Mouse (Mus musculus) intestine, postnatal 0 days (tissue): ENCODE results near the gene Spint4. TPM values are rescaled to one million over a fixed set of nuclear protein-coding genes. Genes with fewer than 3 reads are reported as not detected.

Experiments used
- ATAC-seq: fragments of 200-750 bp; cut with Nextera tagmentation; 2 replicates; pipeline ENCODE4 v1.8.0; 2017; ENCODE audit warnings: mild to moderate bottlenecking, moderate TSS enrichment, moderate library complexity
- H3K27ac ChIP-seq: fragments of 300-500 bp; sonication (generic); 2 replicates; pipeline ENCODE4 v1.5.1; 2014; ENCODE audit warnings: mild to moderate bottlenecking, low read depth, low read length, moderate library complexity
- H3K27me3 ChIP-seq: fragments of 300-500 bp; sonication (generic); replicated peaks from 2 replicates; pipeline ENCODE4 v1.6.1; 2014; ENCODE audit warnings: low read length, mixed read lengths; ENCODE audit not compliant: control insufficient read depth, insufficient read depth
- H3K36me3 ChIP-seq: fragments of 300-500 bp; sonication (generic); 2 replicates; pipeline ENCODE4 v1.6.1; 2014; ENCODE audit warnings: mild to moderate bottlenecking, moderate library complexity; ENCODE audit not compliant: control insufficient read depth, insufficient read depth
- H3K4me1 ChIP-seq: fragments of 300-500 bp; sonication (generic); replicated peaks from 2 replicates; pipeline ENCODE4 v1.6.1; 2014; ENCODE audit warnings: antibody characterized with exemption, low read length, mixed read lengths; ENCODE audit not compliant: control insufficient read depth, insufficient read depth
- H3K4me2 ChIP-seq: fragments of 300-500 bp; sonication (generic); replicated peaks from 2 replicates; pipeline ENCODE4 v1.6.1; 2014; ENCODE audit warnings: low read depth, mild to moderate bottlenecking, moderate library complexity
- H3K4me3 ChIP-seq: fragments of 300-500 bp; sonication (generic); 2 replicates; pipeline ENCODE4 v1.5.1; 2014; ENCODE audit warnings: low read depth, low read length
- H3K9ac ChIP-seq: fragments of 300-500 bp; sonication (generic); 2 replicates; pipeline ENCODE4 v1.6.1; 2014; ENCODE audit warnings: mild to moderate bottlenecking, low read depth, low read length
- H3K9me3 ChIP-seq: fragments of 300-500 bp; sonication (generic); 2 replicates; pipeline ENCODE4 v1.6.1; 2016; ENCODE audit warnings: mixed run types; ENCODE audit not compliant: control insufficient read depth
- CTCF ChIP-seq: sonication (generic); IDR thresholded peaks from 2 replicates; pipeline ENCODE4 v1.5.1; 2016; ENCODE audit warnings: low read depth, mild to moderate bottlenecking, control low read depth, antibody characterized with exemption, moderate library complexity
- WGBS: fragments of 180-500 bp; shearing (Covaris S2); extraction: QIAGEN DNeasy Blood & Tissue Kit; methylation state at CpG from one replicate; pipeline ENCODE4 v1.1.7; 2014; 5-methylcytosine and 5-hydroxymethylcytosine counted together
- polyA plus RNA-seq: library from polyadenylated mRNA; unstranded; fragments of >200 nt; fragmentation: Nextera tagmentation; extraction: Ambion mirVana; gene quantifications from 2 replicates; pipeline ENCODE4 v1.2.1, GENCODE M21; 2015

The Spint4 gene
- polyA plus RNA-seq, 1 experiment from 2014 or later = not detected

DNA sequence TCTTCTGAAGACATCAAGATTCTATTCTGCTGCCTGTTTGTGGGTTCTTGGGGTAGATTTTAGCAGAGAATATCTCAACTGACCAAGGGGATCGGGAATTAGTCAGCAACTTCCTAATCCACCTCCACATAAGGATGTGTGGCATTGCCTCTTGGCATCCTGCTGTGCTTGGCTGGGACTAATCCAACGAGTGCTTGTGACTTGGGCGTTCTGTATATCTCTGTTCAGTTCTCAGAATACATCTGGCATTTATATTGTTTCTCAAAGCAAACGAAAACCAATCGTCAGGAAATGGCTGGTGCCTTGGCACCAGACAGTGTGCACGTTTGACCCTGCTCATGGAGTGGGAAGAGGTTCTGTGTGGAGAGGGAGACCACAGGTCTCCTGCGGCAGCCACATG lies 41.6 kb downstream of the Spint4 start:
- Histone ChIP-seq H3K27ac (no peak overlapping the region), H3K27me3 (no peaks in the 10 kb centered on the region), H3K4me2 (no peak overlapping the region), H3K9me3 (no peaks in the 10 kb centered on the region), H3K4me1 (no peaks in the 10 kb centered on the region; the same call in 1 of the 2 replicates), H3K36me3 (no peaks in the 10 kb centered on the region), H3K9ac (no peak overlapping the region), H3K4me3 (no peak overlapping the region)
- WGBS = 58% methylated on average over 7 of the region's 7 CpGs
- ATAC-seq = no peak
- no peak for TF ChIP-seq CTCF

- H3K36me3 ChIP-seq = peaks cover 14% of the 10 kb centered on the region
- 67% methylated on average over 13 of the region's 13 CpGs for WGBS
- H3K9me3 ChIP-seq = no peaks in the 10 kb centered on the region
- no peaks in the 10 kb centered on the region for H3K27me3 ChIP-seq
- TF ChIP-seq CTCF = no peak
- no peak for ATAC-seq
- peak overlapping the region; percentile 98 for H3K9ac ChIP-seq
- peak overlapping the region; percentile 90 for H3K4me2 ChIP-seq
- peak overlapping the region; percentile 83 for H3K4me3 ChIP-seq
- 0 out of 2 replicates have a peak, but pooled peaks cover 5% of the 10 kb centered on the region for H3K4me1 ChIP-seq
- H3K27ac ChIP-seq = no peak overlapping the region
Measured at GRCm38 (mm10) chr2:164744987-164745386, 46.7 kb downstream of the Spint4 start.

GRCm38 (mm10) chr2:164745843-164746479 lies 47.7 kb downstream of the Spint4 start, which contains the start of the genes Wfdc3 and Dnttip1:
TSS of gene Wfdc3 (minus strand) at chr2:164745931.
TSS of gene Dnttip1 (plus strand) at chr2:164745983.
- H3K9me3 ChIP-seq = no peaks in the 10 kb centered on the region
- H3K4me3 ChIP-seq = peak within 1 kb of the TSS; percentile 83
- H3K9ac ChIP-seq = peak within 1 kb of the TSS; percentile 98
- H3K36me3 ChIP-seq = peaks cover 21% of the 10 kb centered on the region
- peak within 1 kb of the TSS; percentile 90 for H3K4me2 ChIP-seq
- ATAC-seq = peak; percentile 88
- WGBS = under 1% methylated on average over 69 of the region's 70 CpGs
- H3K27ac ChIP-seq = peak within 1 kb of the TSS; percentile 74
- TF ChIP-seq CTCF = no peak
- H3K4me1 ChIP-seq = 0 out of 2 replicates have a peak, but pooled peaks cover 5% of the 10 kb centered on the region
- H3K27me3 ChIP-seq = no peaks in the 10 kb centered on the region

- 34% methylated on average over 8 of the region's 8 CpGs for WGBS
- Histone ChIP-seq H3K9ac (peak overlapping the region; percentile 98), H3K4me2 (peak overlapping the region; percentile 90), H3K27ac (no peak overlapping the region), H3K4me1 (0 out of 2 replicates have a peak, but pooled peaks cover 5% of the 10 kb centered on the region), H3K27me3 (no peaks in the 10 kb centered on the region), H3K36me3 (peaks cover 28% of the 10 kb centered on the region), H3K9me3 (no peaks in the 10 kb centered on the region), H3K4me3 (peak overlapping the region; percentile 83)
- no peak for TF ChIP-seq CTCF
- no peak for ATAC-seq
Measured at GRCm38 (mm10) chr2:164746693-164747092, 48.4 kb downstream of the Spint4 start.

- no peak overlapping the region for H3K4me2 ChIP-seq
- no peak overlapping the region for H3K9ac ChIP-seq
- H3K27me3 ChIP-seq = no peaks in the 10 kb centered on the region
- no peak for ATAC-seq
- peaks cover 43% of the 10 kb centered on the region for H3K36me3 ChIP-seq
- no peak for TF ChIP-seq CTCF
- H3K4me1 ChIP-seq = 0 out of 2 replicates have a peak, but pooled peaks cover 5% of the 10 kb centered on the region
- no peak overlapping the region for H3K4me3 ChIP-seq
- no peaks in the 10 kb centered on the region for H3K9me3 ChIP-seq
- 88% methylated on average over 4 of the region's 4 CpGs for WGBS
- no peak overlapping the region for H3K27ac ChIP-seq
Measured at GRCm38 (mm10) chr2:164748191-164748590, 49.9 kb downstream of the Spint4 start.

DNA sequence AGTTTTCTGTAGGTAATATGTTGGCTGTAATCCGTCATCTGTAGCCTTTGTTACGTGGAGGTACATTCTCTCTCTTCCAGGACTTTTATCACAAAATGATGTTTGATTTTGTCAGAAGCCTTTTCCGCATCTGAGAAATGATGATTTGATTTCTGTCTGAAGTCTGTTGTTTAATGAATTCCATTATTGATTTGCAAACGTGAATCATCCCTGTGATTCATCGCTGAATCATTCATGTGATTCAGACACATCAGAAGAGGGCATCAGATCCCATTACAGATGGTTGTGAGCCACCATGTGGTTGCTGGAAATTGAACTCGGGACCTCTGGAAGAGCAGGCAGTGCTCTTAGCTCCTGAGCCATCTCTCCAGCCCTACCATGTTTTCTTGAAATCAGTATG lies 50.7 kb downstream of the Spint4 start:
- H3K27ac ChIP-seq = no peak overlapping the region
- H3K4me1 ChIP-seq = 0 out of 2 replicates have a peak, but pooled peaks cover 5% of the 10 kb centered on the region
- peaks cover 49% of the 10 kb centered on the region for H3K36me3 ChIP-seq
- H3K4me2 ChIP-seq = no peak overlapping the region
- no peaks in the 10 kb centered on the region for H3K27me3 ChIP-seq
- H3K9ac ChIP-seq = no peak overlapping the region
- TF ChIP-seq CTCF = no peak
- no peak overlapping the region for H3K4me3 ChIP-seq
- 83% methylated on average over 6 of the region's 6 CpGs for WGBS
- no peak for ATAC-seq
- H3K9me3 ChIP-seq = no peaks in the 10 kb centered on the region

Other genes with a start within 250 kb of the Spint4 start
- gene Sys1, start 241.5 kb upstream of the Spint4 start, polyA plus RNA-seq = 58.7 and 62.3 TPM in 2 replicates
- 21.4 and 29.1 TPM in 2 replicates for gene Gm20458, start 237.5 kb upstream of the Spint4 start, polyA plus RNA-seq
- not detected in 2 replicates for gene Trp53tg5, start 224.8 kb upstream of the Spint4 start, polyA plus RNA-seq
- 15.9 and 18.8 TPM in 2 replicates for gene Dbndd2, start 212.4 kb upstream of the Spint4 start, polyA plus RNA-seq
- gene Pigt, start 201.0 kb upstream of the Spint4 start, polyA plus RNA-seq = 75.8 and 83.0 TPM in 2 replicates
- 6.5 and 11.9 TPM in 2 replicates for gene Wfdc2, start 136.1 kb upstream of the Spint4 start, polyA plus RNA-seq
- not detected in 2 replicates for gene Spint3, start 125.0 kb upstream of the Spint4 start, polyA plus RNA-seq
- gene Wfdc6a, start 113.1 kb upstream of the Spint4 start, polyA plus RNA-seq = 0.14 TPM in 1 of 2 replicates, not detected in the other
- gene Eppin, start 104.9 kb upstream of the Spint4 start, polyA plus RNA-seq = not detected in 2 replicates
- gene Wfdc6b, start 85.0 kb upstream of the Spint4 start, polyA plus RNA-seq = not detected in 2 replicates
- not detected in 2 replicates for gene Wfdc8, start 84.9 kb upstream of the Spint4 start, polyA plus RNA-seq
- not detected in 2 replicates for gene Wfdc16, start 59.7 kb upstream of the Spint4 start, polyA plus RNA-seq
- gene Wfdc10, start 42.5 kb upstream of the Spint4 start, polyA plus RNA-seq = not detected in 2 replicates
- not detected in 2 replicates for gene Wfdc9, start 41.9 kb upstream of the Spint4 start, polyA plus RNA-seq
- gene Wfdc11, start 24.4 kb upstream of the Spint4 start, polyA plus RNA-seq = not detected in 2 replicates
- gene Wfdc13, start 13.4 kb upstream of the Spint4 start, polyA plus RNA-seq = 0.14 and 0.18 TPM in 2 replicates
- not detected in 2 replicates for gene Spint5, start 16.8 kb downstream of the Spint4 start, polyA plus RNA-seq
- gene Wfdc3, start 47.4 kb downstream of the Spint4 start, polyA plus RNA-seq = 0.85 and 0.95 TPM in 2 replicates
- 39.4 and 43.3 TPM in 2 replicates for gene Dnttip1, start 47.5 kb downstream of the Spint4 start, polyA plus RNA-seq
- gene Ube2c, start 71.4 kb downstream of the Spint4 start, polyA plus RNA-seq = 118 and 121 TPM in 2 replicates
- 0.51 and 0.73 TPM in 2 replicates for gene Tnnc2, start 81.5 kb downstream of the Spint4 start, polyA plus RNA-seq
- 12.5 and 13.0 TPM in 2 replicates for gene Snx21, start 87.3 kb downstream of the Spint4 start, polyA plus RNA-seq
- 52.5 and 54.4 TPM in 2 replicates for gene Acot8, start 106.4 kb downstream of the Spint4 start, polyA plus RNA-seq
- 3.7 and 4.2 TPM in 2 replicates for gene Zswim3, start 106.6 kb downstream of the Spint4 start, polyA plus RNA-seq
- gene Zswim1, start 124.2 kb downstream of the Spint4 start, polyA plus RNA-seq = 7.0 and 7.6 TPM in 2 replicates
- not detected in 2 replicates for gene Spata25, start 130.0 kb downstream of the Spint4 start, polyA plus RNA-seq
- gene Ctsa, start 134.4 kb downstream of the Spint4 start, polyA plus RNA-seq = 1,079 and 1,142 TPM in 2 replicates
- 4.6 and 5.7 TPM in 2 replicates for gene Neurl2, start 135.0 kb downstream of the Spint4 start, polyA plus RNA-seq
- 14.5 and 16.2 TPM in 2 replicates for gene Pltp, start 159.2 kb downstream of the Spint4 start, polyA plus RNA-seq
- gene Pcif1, start 180.8 kb downstream of the Spint4 start, polyA plus RNA-seq = 43.2 and 44.0 TPM in 2 replicates
- 3.6 and 3.8 TPM in 2 replicates for gene Zfp335, start 213.3 kb downstream of the Spint4 start, polyA plus RNA-seq
- 9.6 and 9.8 TPM in 2 replicates for gene Mmp9, start 242.3 kb downstream of the Spint4 start, polyA plus RNA-seq